Mouse (Mus musculus) liver, postnatal 0 days (tissue): ENCODE data around the gene Senp7. TPM values are rescaled to one million over a fixed set of nuclear protein-coding genes. Genes with fewer than 3 reads are reported as not detected.
A peak's percentile ranks its signal among the peaks of the same experiment; 100 is the strongest.

Experiments
- ATAC-seq: fragments of 200-750 bp; cut with Nextera tagmentation; 2 replicates; pipeline ENCODE4 v1.8.0; 2017; ENCODE audit warnings: mild to moderate bottlenecking, moderate library complexity
- DNase-seq: peaks from one replicate; pipeline ENCODE4 v3.0.0-alpha.2; 2016
- H3K27ac ChIP-seq: fragments of 300-500 bp; sonication (generic); 2 replicates; pipeline ENCODE4 v1.5.1; 2014; ENCODE audit warnings: antibody characterized with exemption, moderate library complexity, mild to moderate bottlenecking, low read depth
- H3K27me3 ChIP-seq: fragments of 300-500 bp; sonication (generic); 2 replicates; pipeline ENCODE4 v1.6.1; 2014; ENCODE audit warnings: low read length, control low read depth, mixed read lengths; ENCODE audit not compliant: insufficient read depth
- H3K36me3 ChIP-seq: fragments of 300-500 bp; sonication (generic); replicated peaks from 2 replicates; pipeline ENCODE4 v1.6.1; 2014; ENCODE audit warnings: mild to moderate bottlenecking, control low read depth, low read length, moderate library complexity, mixed read lengths; ENCODE audit not compliant: insufficient read depth
- H3K4me1 ChIP-seq: fragments of 300-500 bp; sonication (generic); 2 replicates; pipeline ENCODE4 v1.6.1; 2014; ENCODE audit warnings: antibody characterized with exemption, mild to moderate bottlenecking, control low read depth; ENCODE audit not compliant: insufficient read depth
- H3K4me2 ChIP-seq: fragments of 300-500 bp; sonication (generic); 2 replicates; pipeline ENCODE4 v1.6.1; 2014; ENCODE audit warnings: low read depth, mild to moderate bottlenecking, low read length, moderate library complexity, mixed read lengths
- H3K4me3 ChIP-seq: fragments of 300-500 bp; sonication (generic); 2 replicates; pipeline ENCODE4 v1.5.1; 2014; ENCODE audit warnings: low read depth, low read length
- H3K9ac ChIP-seq: fragments of 300-500 bp; sonication (generic); replicated peaks from 2 replicates; pipeline ENCODE4 v1.6.1; 2014; ENCODE audit warnings: mild to moderate bottlenecking, moderate library complexity
- H3K9me3 ChIP-seq: fragments of 300-500 bp; sonication (generic); 2 replicates; pipeline ENCODE4 v1.6.1; 2016; ENCODE audit warnings: mild to moderate bottlenecking, control low read depth, low read length, mixed read lengths
- CTCF ChIP-seq: sonication (generic); IDR thresholded peaks from 2 replicates; pipeline ENCODE4 v1.5.1; 2016; ENCODE audit warnings: antibody characterized with exemption, low read depth
- EP300 ChIP-seq: IDR thresholded peaks from 2 replicates; pipeline ENCODE4 v1.6.1; 2016; ENCODE audit warnings: antibody characterized with exemption, low read depth, mild to moderate bottlenecking
- WGBS: fragments of 180-500 bp; shearing (Covaris S2); extraction: QIAGEN DNeasy Blood & Tissue Kit; methylation state at CpG from one replicate; pipeline ENCODE4 v1.1.7; 2014; ENCODE audit not compliant: insufficient replicate concordance; 5-methylcytosine and 5-hydroxymethylcytosine counted together
- polyA plus RNA-seq: library from polyadenylated mRNA; unstranded; fragments of >200 nt; fragmentation: Nextera tagmentation; extraction: Ambion mirVana; gene quantifications from 2 replicates; pipeline ENCODE4 v1.2.1, GENCODE M21; 2015

The Senp7 gene
- polyA plus RNA-seq, 1 experiment from 2014 or later: 10.6 TPM

GRCm38 (mm10) chr16:56074122-56074521 is 26.0 kb downstream of the Senp7 start:
- Histone ChIP-seq H3K4me1 (peaks cover 33% of the 10 kb centered on the region), H3K9me3 (no peaks in the 10 kb centered on the region), H3K4me3 (no peak overlapping the region), H3K27me3 (no peaks in the 10 kb centered on the region), H3K27ac (peak overlapping the region; percentile 97), H3K36me3 (no peaks in the 10 kb centered on the region), H3K4me2 (peak overlapping the region; percentile 65; the same call in 1 of the 2 replicates), H3K9ac (no peak overlapping the region)
- no peak for DNase-seq
- 57% methylated on average over 1 of the region's 1 CpGs for WGBS
- TF ChIP-seq EP300 (no peak), CTCF (no peak)
- ATAC-seq: no peak

DNA sequence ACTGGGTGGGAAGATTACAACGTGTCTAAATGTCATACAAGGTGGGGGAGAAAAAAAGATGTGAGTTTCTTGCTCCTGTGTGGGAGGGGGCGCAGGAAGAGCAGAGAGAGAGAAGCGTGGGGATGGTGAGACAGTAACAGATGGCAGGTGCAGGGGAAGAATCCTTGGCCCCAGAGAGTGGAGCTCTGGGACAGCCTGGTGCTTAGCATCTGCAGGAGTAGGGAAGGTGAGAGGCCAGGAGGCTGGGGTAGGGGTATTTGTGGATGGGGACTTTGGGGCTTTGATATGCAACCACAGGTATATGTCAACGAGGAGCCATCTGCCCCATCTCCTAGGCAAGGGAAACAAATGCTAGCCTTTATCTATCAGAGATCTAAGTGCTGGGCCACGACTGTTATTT is 26.4 kb downstream of the Senp7 start:
- H3K9ac ChIP-seq: peak overlapping the region; percentile 80; the same call in 1 of the 2 replicates
- H3K4me1 ChIP-seq: peaks cover 33% of the 10 kb centered on the region
- H3K4me3 ChIP-seq: no peak overlapping the region
- peak overlapping the region; percentile 65 for H3K4me2 ChIP-seq
- no peaks in the 10 kb centered on the region for H3K36me3 ChIP-seq
- peak overlapping the region; percentile 97 for H3K27ac ChIP-seq
- DNase-seq (no peak), ATAC-seq (no peak)
- no peaks in the 10 kb centered on the region for H3K27me3 ChIP-seq
- no peaks in the 10 kb centered on the region for H3K9me3 ChIP-seq
- 63% methylated on average over 5 of the region's 5 CpGs for WGBS
- no peak for TF ChIP-seq CTCF
- no peak for TF ChIP-seq EP300

- H3K9me3 ChIP-seq: no peaks in the 10 kb centered on the region
- WGBS: under 1% methylated on average over 52 of the region's 66 CpGs
- TF ChIP-seq CTCF (no peak), EP300 (peak; percentile 55; the same call in 1 of the 2 replicates)
- no peaks in the 10 kb centered on the region for H3K36me3 ChIP-seq
- H3K27ac ChIP-seq: peak overlapping the region; percentile 97
- ATAC-seq: peak; percentile 71
- peak overlapping the region; percentile 77 for H3K4me3 ChIP-seq
- no peaks in the 10 kb centered on the region for H3K27me3 ChIP-seq
- peaks cover 32% of the 10 kb centered on the region for H3K4me1 ChIP-seq
- DNase-seq: peak; percentile 92
- peak overlapping the region; percentile 65 for H3K4me2 ChIP-seq
- peak overlapping the region; percentile 80 for H3K9ac ChIP-seq
Observed at GRCm38 (mm10) chr16:56075222-56076111, 27.3 kb downstream of the Senp7 start.

- H3K36me3 ChIP-seq: no peaks in the 10 kb centered on the region
- peaks cover 25% of the 10 kb centered on the region for H3K4me1 ChIP-seq
- H3K9ac ChIP-seq: peak overlapping the region; percentile 80
- H3K9me3 ChIP-seq: no peaks in the 10 kb centered on the region
- WGBS: 10% methylated on average over 11 of the region's 11 CpGs
- no peak for TF ChIP-seq CTCF
- 0 out of 2 replicates have a peak, but pooled peaks have one; percentile 19 for TF ChIP-seq EP300
- H3K27me3 ChIP-seq: no peaks in the 10 kb centered on the region
- ATAC-seq: no peak
- H3K4me2 ChIP-seq: peak overlapping the region; percentile 65
- H3K4me3 ChIP-seq: peak overlapping the region; percentile 77
- H3K27ac ChIP-seq: peak overlapping the region; percentile 97
- no peak for DNase-seq
Observed at GRCm38 (mm10) chr16:56076121-56076869, 28.2 kb downstream of the Senp7 start.

- H3K4me3 ChIP-seq: no peak overlapping the region
- 92% methylated on average over 1 of the region's 1 CpGs for WGBS
- H3K27me3 ChIP-seq: no peaks in the 10 kb centered on the region
- peaks cover 13% of the 10 kb centered on the region for H3K4me1 ChIP-seq
- no peaks in the 10 kb centered on the region for H3K9me3 ChIP-seq
- H3K9ac ChIP-seq: no peak overlapping the region
- H3K36me3 ChIP-seq: no peaks in the 10 kb centered on the region
- no peak overlapping the region for H3K4me2 ChIP-seq
- DNase-seq (no peak), ATAC-seq (no peak)
- H3K27ac ChIP-seq: no peak overlapping the region
- TF ChIP-seq CTCF (no peak), EP300 (no peak)
Observed at GRCm38 (mm10) chr16:56079419-56079818, 31.3 kb downstream of the Senp7 start.

GRCm38 (mm10) chr16:56081691-56082090 is 33.6 kb downstream of the Senp7 start:
- DNase-seq: no peak
- H3K9ac ChIP-seq: no peak overlapping the region
- no peak for ATAC-seq
- H3K4me1 ChIP-seq: peaks cover 2% of the 10 kb centered on the region; the same call in 1 of the 2 replicates
- 67% methylated on average over 4 of the region's 4 CpGs for WGBS
- H3K4me2 ChIP-seq: no peak overlapping the region
- H3K36me3 ChIP-seq: peaks cover 3% of the 10 kb centered on the region; the same call in 1 of the 2 replicates
- H3K9me3 ChIP-seq: no peaks in the 10 kb centered on the region
- TF ChIP-seq CTCF: no peak
- no peak for TF ChIP-seq EP300
- no peak overlapping the region for H3K4me3 ChIP-seq
- no peak overlapping the region for H3K27ac ChIP-seq
- no peaks in the 10 kb centered on the region for H3K27me3 ChIP-seq
